Mouse (Mus musculus) midbrain, embryonic 12.5 days (tissue): ENCODE measurements around the gene Dnttip1. TPM values are rescaled to one million over a fixed set of nuclear protein-coding genes. Genes with fewer than 3 reads are reported as not detected.

Experiments used
- ATAC-seq: fragments of 200-750 bp; cut with Nextera tagmentation; 2 replicates; pipeline ENCODE4 v1.8.0; 2017; ENCODE audit warnings: low read depth, moderate TSS enrichment, moderate library complexity; ENCODE audit not compliant: low FRiP score
- H3K27ac ChIP-seq: fragments of 300-500 bp; sonication (generic); replicated peaks from 2 replicates; pipeline ENCODE4 v1.5.1; 2016; ENCODE audit warnings: mild to moderate bottlenecking
- H3K27me3 ChIP-seq: fragments of 300-500 bp; sonication (generic); 2 replicates; pipeline ENCODE4 v1.6.1; 2016; ENCODE audit warnings: mild to moderate bottlenecking
- H3K36me3 ChIP-seq: fragments of 300-500 bp; sonication (generic); 2 replicates; pipeline ENCODE4 v1.6.1; 2016
- H3K4me1 ChIP-seq: fragments of 300-500 bp; sonication (generic); 2 replicates; pipeline ENCODE4 v1.6.1; 2016
- H3K4me2 ChIP-seq: fragments of 300-500 bp; sonication (generic); replicated peaks from 2 replicates; pipeline ENCODE4 v1.6.1; 2016; ENCODE audit warnings: mild to moderate bottlenecking, moderate library complexity
- H3K4me3 ChIP-seq: fragments of 300-500 bp; sonication (generic); 2 replicates; pipeline ENCODE4 v1.5.1; 2016; ENCODE audit warnings: mild to moderate bottlenecking
- H3K9ac ChIP-seq: fragments of 300-500 bp; sonication (generic); replicated peaks from 2 replicates; pipeline ENCODE4 v1.6.1; 2016; ENCODE audit warnings: mild to moderate bottlenecking, moderate library complexity
- H3K9me3 ChIP-seq: fragments of 300-500 bp; sonication (generic); 2 replicates; pipeline ENCODE4 v1.6.1; 2016; ENCODE audit warnings: mild to moderate bottlenecking
- WGBS: fragments of 180-500 bp; shearing (Covaris S2); methylation state at CpG from one replicate; pipeline ENCODE4 v1.1.7; 2016; 5-methylcytosine and 5-hydroxymethylcytosine counted together
- polyA plus RNA-seq: library from polyadenylated mRNA; unstranded; fragments of >200 nt; fragmentation: Nextera tagmentation; extraction: Ambion mirVana; gene quantifications from 2 replicates; pipeline ENCODE4 v1.2.1, GENCODE M21; 2016

Dnttip1 gene
- polyA plus RNA-seq, 1 experiment from 2014 or later = 90.0 TPM

- ATAC-seq = no peak
- 88% methylated on average over 6 of the region's 6 CpGs for WGBS
- Histone ChIP-seq H3K9me3 (no peaks in the 10 kb centered on the region), H3K4me3 (no peak overlapping the region), H3K9ac (no peak overlapping the region), H3K27me3 (no peaks in the 10 kb centered on the region), H3K4me1 (peaks cover 3% of the 10 kb centered on the region), H3K27ac (no peak overlapping the region), H3K4me2 (no peak overlapping the region), H3K36me3 (peaks cover 19% of the 10 kb centered on the region)
These were observed 71.4 kb downstream of the Dnttip1 start for GRCm38 (mm10) chr2:164817206-164817605.

DNA sequence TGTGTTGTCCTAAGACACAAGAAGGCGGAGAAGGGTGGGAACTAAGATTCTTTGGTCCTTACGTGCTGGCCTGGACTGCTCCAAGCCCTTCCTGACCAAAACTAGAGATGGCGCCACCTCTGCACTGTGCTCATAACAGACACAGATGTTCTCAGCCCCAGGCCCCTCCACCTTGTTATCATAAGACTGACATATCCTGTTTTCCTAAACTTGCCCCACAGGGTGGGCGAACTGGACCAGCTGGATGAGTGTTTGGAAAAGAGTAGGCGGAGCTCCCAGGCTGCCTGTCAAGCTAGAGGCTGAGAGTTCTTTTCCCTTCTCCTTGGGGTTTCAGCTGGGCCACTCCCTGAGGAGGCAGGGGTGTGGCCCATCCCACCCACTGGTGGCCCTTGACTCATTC lies 71.9 kb downstream of the Dnttip1 start:
- no peaks in the 10 kb centered on the region for H3K27me3 ChIP-seq
- no peak overlapping the region for H3K9ac ChIP-seq
- no peak overlapping the region for H3K4me2 ChIP-seq
- ATAC-seq = no peak
- no peak overlapping the region for H3K27ac ChIP-seq
- H3K9me3 ChIP-seq = no peaks in the 10 kb centered on the region
- H3K36me3 ChIP-seq = peaks cover 19% of the 10 kb centered on the region
- no peak overlapping the region for H3K4me3 ChIP-seq
- H3K4me1 ChIP-seq = peaks cover 7% of the 10 kb centered on the region
- WGBS = 78% methylated on average over 5 of the region's 5 CpGs

Other genes starting within 250 kb of the Dnttip1 start
- gene Pigt, start 248.5 kb upstream of the Dnttip1 start, polyA plus RNA-seq = 46.2 and 48.7 TPM in 2 replicates
- 15.3 and 16.4 TPM in 2 replicates for gene Wfdc2, start 183.6 kb upstream of the Dnttip1 start, polyA plus RNA-seq
- not detected in 2 replicates for gene Spint3, start 172.5 kb upstream of the Dnttip1 start, polyA plus RNA-seq
- not detected in 2 replicates for gene Wfdc6a, start 160.5 kb upstream of the Dnttip1 start, polyA plus RNA-seq
- gene Eppin, start 152.4 kb upstream of the Dnttip1 start, polyA plus RNA-seq = not detected in 2 replicates
- gene Wfdc6b, start 132.5 kb upstream of the Dnttip1 start, polyA plus RNA-seq = not detected in 2 replicates
- not detected in 2 replicates for gene Wfdc8, start 132.4 kb upstream of the Dnttip1 start, polyA plus RNA-seq
- gene Wfdc16, start 107.2 kb upstream of the Dnttip1 start, polyA plus RNA-seq = not detected in 2 replicates
- gene Wfdc10, start 89.9 kb upstream of the Dnttip1 start, polyA plus RNA-seq = not detected in 2 replicates
- not detected in 2 replicates for gene Wfdc9, start 89.4 kb upstream of the Dnttip1 start, polyA plus RNA-seq
- gene Wfdc11, start 71.9 kb upstream of the Dnttip1 start, polyA plus RNA-seq = not detected in 2 replicates
- gene Wfdc13, start 60.9 kb upstream of the Dnttip1 start, polyA plus RNA-seq = not detected in 2 replicates
- not detected in 2 replicates for gene Spint4, start 47.5 kb upstream of the Dnttip1 start, polyA plus RNA-seq
- gene Spint5, start 30.7 kb upstream of the Dnttip1 start, polyA plus RNA-seq = not detected in 2 replicates
- 0.93 and 1.1 TPM in 2 replicates for gene Wfdc3, start 52 bp upstream of the Dnttip1 start, polyA plus RNA-seq
- gene Ube2c, start 23.9 kb downstream of the Dnttip1 start, polyA plus RNA-seq = 438 and 455 TPM in 2 replicates
- gene Tnnc2, start 34.0 kb downstream of the Dnttip1 start, polyA plus RNA-seq = 0.52 and 0.77 TPM in 2 replicates
- gene Snx21, start 39.8 kb downstream of the Dnttip1 start, polyA plus RNA-seq = 14.4 and 18.3 TPM in 2 replicates
- 13.4 and 16.5 TPM in 2 replicates for gene Acot8, start 58.9 kb downstream of the Dnttip1 start, polyA plus RNA-seq
- gene Zswim3, start 59.1 kb downstream of the Dnttip1 start, polyA plus RNA-seq = 10.8 and 12.1 TPM in 2 replicates
- 23.8 and 25.0 TPM in 2 replicates for gene Zswim1, start 76.7 kb downstream of the Dnttip1 start, polyA plus RNA-seq
- gene Spata25, start 82.6 kb downstream of the Dnttip1 start, polyA plus RNA-seq = 0.24 TPM in 1 of 2 replicates, not detected in the other
- 98.8 and 101 TPM in 2 replicates for gene Ctsa, start 86.9 kb downstream of the Dnttip1 start, polyA plus RNA-seq
- gene Neurl2, start 87.5 kb downstream of the Dnttip1 start, polyA plus RNA-seq = 4.4 and 5.2 TPM in 2 replicates
- gene Pltp, start 111.7 kb downstream of the Dnttip1 start, polyA plus RNA-seq = 90.2 and 113 TPM in 2 replicates
- 87.0 and 96.9 TPM in 2 replicates for gene Pcif1, start 133.3 kb downstream of the Dnttip1 start, polyA plus RNA-seq
- 17.5 and 17.7 TPM in 2 replicates for gene Zfp335, start 165.8 kb downstream of the Dnttip1 start, polyA plus RNA-seq
- 6.2 and 7.5 TPM in 2 replicates for gene Mmp9, start 194.8 kb downstream of the Dnttip1 start, polyA plus RNA-seq
- gene Slc12a5, start 214.8 kb downstream of the Dnttip1 start, polyA plus RNA-seq = 8.1 and 9.9 TPM in 2 replicates